Mouse (Mus musculus): ENCODE data around the gene Midn. TPM values are rescaled to one million over a fixed set of nuclear protein-coding genes. Genes with fewer than 3 reads are reported as not detected.

Midn gene
- polyA plus RNA-seq, 1 experiment, result 254 TPM

DNA sequence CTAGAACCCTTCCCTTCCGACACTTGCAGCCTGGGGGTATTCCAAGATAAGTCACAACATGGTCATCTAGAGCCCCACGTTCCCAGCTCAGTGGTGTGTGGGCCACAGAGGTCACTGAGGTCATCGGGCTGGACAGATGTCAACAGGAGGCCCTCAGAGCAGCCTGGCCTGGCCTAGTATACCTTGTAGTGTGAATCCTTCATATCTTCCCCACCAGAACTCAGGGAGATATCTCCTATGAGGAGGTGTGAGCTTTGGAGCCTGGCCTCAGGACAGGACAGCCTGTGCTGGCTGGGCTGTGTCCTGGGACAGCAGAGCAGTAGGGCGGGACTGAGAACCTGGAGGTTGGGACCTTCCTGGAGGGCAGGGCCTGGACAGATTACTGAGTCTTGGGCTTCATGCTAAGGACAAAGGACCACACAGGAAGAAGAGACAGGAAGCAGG, 1.5 kb upstream of the Midn start:
- TF ChIP-seq GATA1 (IDR thresholded peaks at IDR 0.05; ENCODE audit: low read length), result no peak

DNA sequence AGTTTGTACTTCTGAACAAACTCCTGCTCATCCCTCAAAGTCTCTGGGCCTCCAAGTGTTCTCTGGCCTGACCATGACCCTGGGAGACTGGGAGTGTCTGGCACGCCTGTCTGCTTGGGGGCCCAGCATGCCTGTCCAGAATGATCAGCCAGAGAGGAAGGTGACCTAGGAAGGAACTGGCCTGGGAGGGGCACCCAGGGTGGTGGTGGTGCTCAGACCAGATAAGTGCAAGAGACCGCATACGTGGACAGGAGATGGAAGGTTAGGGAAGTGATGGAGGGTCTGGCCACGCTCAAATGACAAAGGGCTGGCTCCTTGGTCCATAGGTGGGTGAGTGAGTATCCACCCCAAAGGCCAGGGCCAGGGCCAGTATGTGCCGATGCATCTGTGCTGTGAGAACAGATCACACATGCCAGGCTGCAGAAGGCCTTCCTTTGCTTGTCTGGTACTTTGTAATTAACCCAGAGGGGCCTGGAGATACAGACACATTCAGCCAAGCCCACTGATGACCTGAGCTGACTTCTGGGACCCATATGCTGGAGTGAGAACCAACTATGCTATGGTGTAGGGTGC, 840 bp upstream of the Midn start:
- TF ChIP-seq GATA1 (IDR thresholded peaks at IDR 0.05; ENCODE audit: low read length), result no peak

DNA sequence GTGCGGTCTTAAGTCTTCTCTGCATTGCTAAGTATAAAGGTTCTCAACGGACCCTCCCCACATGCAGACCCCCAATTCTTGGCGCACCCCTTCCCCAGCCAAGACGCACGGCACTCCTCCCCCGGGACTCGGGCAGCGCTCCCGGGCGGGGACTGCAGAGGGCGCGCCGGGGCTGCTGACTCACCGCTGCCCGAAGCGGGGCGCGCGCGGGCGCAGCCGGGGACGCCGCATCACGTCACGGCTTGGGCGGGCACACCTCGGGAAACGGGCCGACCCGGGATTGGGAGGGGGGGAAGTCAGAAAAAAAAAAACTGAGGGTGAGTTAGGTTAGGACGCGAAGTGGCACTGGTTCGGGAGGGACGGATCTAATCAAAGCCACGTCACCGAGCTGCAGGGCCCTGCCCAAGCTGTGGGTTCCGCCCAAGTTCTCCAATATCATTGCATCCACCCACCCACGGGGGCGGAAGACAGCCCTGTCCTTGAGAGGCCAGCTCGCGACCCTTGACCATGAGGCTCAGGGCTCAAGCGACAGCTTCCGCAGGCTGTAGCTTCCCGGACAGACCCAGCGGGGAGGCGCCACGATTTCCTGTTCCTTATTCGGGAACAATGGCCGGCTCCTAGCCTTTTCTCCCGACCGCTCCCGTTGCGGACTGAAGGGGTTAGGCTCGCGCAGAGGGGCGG, 678 bp downstream of the Midn start:
- no peak for TF ChIP-seq GATA1 (IDR thresholded peaks at IDR 0.05; ENCODE audit: low read length)

DNA sequence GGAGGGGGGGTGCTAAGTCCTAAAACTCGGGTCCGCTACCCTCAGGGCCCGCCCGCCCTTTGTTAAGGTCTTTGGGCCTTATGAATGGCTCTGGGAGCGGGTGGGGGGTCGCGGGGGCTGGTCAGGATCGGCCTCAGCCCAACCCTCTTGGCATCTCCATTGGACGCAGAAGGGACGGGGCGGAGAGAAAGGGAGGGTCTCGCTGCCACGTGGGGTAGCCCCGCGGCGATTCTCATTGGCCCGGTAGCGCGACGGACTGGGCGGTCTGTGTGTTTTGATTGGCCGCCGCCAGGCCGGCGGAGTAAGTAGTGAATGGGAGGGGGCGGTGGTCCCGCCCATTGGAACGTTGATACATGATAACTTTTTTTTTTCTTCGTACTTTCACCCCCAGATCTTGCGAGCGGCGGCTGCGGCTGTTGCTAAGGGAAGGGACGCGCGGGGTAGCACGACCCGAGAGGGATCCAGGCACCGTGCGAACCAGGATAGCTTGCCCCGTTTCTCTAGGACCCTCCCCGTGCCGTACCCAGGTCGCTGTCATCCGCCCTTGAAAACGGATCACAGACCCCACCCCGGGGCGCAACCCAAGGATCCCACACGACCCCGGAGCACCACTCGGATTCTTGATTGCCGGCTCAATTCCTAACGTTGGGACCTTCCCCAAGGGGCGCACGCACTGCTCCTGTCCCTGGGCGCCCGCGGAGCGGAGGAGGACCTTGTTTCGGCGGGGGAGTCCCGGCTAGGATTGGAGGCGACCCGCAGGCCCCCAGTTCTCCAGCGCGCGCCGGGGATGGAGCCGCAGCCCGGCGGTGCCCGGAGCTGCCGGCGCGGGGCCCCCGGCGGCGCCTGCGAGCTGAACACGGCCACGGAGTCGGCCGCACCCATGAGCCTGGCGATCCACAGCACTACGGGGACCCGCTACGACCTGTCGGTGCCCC, 1.5 kb downstream of the Midn start:
- no peak for TF ChIP-seq GATA1 (IDR thresholded peaks at IDR 0.05; ENCODE audit: low read length)

DNA sequence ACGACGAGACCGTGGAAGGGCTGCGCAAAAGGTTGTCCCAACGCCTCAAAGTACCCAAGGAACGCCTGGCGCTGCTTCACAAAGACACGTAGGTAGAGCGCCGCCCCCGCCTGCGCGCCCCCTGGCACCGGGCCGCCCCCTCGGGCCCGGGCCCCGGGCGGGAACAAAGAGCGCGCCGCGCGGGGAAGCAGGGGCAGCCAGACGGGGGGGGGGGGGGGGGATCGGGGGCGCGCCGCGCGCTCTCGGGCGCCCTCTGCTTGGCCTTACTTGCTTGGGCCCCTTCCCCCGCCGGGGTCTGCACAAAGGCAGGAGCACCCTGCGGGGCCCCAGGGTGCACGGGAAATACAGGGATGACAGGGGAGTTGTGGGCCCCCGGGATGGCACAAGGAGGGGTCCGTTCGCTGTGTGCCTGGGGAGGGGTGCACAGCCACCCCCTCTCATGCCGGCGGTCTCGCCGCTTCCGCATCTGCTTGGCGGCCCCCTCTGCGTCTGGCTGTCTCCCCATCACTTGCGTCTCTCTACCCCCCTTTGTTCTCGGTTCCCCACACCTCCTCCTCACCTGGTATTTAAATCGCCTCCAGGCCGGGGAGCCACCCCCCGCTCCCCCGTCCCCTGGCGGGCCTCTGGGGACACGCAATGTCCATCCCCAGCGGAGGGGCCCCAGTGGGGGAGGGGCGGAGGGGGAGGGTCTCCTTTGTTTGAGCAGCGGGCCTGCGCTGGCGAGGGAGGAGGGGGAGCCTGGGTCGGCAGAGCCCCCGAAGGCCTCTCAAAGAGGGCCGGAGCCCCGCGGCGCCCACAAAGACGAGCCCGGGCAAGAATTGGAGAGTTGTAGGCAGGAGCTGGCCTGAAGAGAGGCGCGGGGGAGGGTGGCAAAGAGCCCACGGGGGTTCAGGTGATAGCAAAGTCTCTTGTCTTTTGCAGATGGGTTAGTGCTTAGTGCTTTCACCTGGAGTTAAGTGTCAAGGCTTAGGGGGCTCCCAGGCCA, 2.4 kb downstream of the Midn start:
- TF ChIP-seq GATA1 (IDR thresholded peaks at IDR 0.05; ENCODE audit: low read length), result no peak

DNA sequence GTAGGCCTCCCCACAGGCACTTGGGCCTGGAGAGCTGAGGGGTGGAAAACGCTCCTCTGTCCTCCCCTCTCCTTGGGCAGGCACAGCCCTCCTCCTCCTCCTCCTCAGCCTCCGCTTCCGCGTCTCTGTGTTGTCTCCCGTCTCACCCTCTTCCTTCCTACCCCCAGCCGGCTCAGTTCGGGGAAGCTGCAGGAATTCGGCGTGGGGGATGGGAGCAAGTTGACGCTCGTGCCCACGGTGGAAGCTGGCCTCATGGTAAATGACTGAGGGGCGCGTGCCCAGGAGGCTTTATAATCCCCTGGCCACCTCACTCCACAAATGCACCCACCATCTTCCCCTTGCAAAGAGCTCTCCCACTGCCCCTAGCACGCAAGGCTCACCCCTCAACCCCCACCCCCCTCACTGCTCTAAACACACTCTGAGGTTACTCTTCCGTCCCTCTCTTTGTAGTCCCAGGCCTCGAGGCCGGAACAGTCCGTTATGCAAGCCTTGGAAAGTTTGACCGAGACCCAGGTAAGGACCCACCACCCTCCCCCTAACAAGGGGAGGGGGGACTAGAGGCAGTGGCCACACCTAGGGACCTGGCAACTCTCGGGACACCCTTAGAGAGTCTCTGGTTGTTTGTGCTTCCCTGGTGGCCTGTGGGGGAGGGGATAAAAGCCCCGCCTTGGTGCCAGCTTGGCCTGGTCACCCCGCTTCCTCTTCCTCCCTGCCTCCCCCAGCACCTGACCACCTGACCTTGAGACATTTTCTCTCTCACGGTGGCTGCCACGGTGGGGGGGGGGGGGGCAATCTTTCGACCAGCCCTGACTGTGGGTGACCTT, 3.4 kb downstream of the Midn start:
- TF ChIP-seq GATA1 (IDR thresholded peaks at IDR 0.05; ENCODE audit: low read length), result no peak

DNA sequence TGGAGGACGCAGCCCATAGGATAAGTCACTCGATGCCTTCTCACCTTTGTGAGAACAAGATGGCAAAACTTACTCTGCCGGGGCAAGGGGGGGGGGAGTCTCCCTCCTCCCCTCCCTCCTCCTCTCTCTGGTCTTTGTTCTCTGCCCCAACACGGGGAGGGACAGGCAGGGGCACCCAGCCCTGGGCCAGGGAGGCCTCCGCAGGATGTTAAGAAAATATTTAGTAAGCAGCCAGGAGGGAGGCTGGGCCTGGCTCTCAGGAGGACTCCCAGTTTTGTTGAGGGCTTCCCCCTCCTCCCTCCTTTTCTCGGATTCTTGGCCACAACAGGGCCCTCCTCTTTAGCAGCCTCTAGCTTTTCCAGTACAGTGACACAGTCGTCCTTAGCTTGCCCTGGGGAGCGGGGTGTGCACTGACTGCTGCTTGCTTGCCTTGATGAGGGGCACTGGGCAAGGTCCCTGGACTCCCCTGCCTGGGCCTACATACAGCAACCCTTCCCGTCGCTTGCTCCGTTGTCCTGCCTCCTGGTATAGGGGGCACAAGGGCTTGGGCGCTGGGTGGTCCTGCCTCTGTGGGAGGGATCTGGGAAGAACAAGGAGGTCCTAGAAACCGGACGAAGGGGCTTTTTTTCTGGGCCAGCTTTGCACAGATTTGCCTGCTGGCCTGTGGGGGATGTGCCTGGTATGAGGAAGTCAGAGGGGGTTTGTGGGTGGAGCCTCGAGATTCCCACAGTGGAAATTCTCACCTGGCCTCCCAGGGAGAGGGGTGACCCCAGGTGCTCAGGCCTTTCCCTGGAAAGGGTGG, 4.2 kb downstream of the Midn start:
- TF ChIP-seq GATA1 (IDR thresholded peaks at IDR 0.05; ENCODE audit: low read length), result no peak

DNA sequence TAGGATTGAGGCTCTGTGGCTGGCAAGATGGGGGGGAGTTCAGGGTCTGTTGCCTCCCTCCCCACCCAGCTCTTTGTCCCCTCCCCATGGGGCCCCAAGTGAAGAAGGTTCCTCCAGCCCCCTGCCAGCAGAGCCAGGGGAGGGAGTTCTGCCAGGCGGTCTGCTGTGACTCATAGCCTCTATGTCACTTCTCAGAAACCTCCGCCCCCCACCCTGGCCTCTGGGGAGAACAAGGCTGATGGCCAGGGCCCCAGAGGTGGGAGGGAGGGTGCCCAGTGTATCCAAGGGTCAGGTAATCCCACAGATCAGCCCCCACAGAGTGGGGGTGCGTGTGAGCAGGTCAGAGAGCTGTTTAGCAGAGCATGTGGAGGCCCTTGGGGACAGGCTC, 4.8 kb downstream of the Midn start:
- no peak for TF ChIP-seq GATA1 (IDR thresholded peaks at IDR 0.05; ENCODE audit: low read length)

DNA sequence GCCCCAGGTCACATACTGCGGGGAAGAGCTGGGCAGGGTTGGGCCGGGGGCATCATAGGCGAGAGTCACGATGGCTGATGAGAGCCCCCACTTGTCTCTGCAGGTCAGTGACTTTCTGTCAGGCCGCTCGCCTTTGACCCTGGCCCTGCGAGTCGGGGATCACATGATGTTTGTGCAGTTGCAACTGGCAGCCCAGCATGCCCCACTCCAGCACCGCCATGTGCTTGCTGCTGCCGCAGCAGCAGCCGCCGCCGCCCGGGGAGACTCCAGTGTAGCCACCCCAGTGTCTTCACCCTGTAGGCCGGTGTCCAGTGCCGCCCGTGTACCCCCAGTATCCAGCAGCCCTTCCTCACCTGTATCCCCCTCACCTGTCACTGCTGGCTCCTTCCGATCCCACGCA, 5.6 kb downstream of the Midn start:
- no peak for TF ChIP-seq GATA1 (IDR thresholded peaks at IDR 0.05; ENCODE audit: low read length)

DNA sequence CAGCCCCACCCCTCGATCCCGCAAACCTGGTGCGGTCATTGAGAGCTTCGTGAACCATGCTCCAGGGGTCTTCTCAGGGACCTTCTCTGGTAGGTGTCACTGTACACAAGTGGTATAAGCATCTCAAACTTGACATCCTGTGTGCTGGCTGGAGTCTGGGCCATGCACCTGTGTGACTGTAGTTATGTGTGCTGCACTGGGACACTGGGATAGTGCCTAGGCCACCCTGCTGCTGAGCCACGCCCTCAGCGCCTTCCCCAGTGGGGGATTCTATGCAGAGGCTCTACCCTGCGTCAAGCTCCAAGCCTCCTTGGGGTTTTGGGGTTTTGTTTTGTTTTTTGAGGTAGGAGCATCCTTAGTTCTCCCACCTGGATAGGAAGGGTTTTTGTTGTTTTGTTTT, 6.3 kb downstream of the Midn start:
- TF ChIP-seq GATA1 (IDR thresholded peaks at IDR 0.05; ENCODE audit: low read length), result no peak

DNA sequence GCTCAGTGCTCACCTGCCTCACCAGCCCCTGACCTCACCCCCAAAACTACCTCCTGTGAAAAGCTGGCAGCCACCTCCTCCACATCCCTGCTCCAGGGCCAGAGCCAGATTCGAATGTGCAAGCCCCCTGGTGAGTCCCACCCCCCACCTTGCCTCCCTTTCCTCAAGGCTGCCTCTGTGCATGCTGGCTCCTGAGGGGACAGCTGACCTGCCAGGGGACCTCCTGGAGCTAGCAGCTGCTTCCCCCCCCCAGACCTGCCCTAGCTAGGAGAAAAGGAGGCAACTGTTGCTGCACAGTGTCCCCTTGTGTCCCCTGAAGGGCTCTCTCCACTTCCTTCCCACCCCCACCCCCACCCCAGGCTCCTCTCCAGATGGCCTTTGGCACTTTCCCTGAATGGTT, 7.2 kb downstream of the Midn start:
- TF ChIP-seq GATA1 (IDR thresholded peaks at IDR 0.05; ENCODE audit: low read length), result no peak

DNA sequence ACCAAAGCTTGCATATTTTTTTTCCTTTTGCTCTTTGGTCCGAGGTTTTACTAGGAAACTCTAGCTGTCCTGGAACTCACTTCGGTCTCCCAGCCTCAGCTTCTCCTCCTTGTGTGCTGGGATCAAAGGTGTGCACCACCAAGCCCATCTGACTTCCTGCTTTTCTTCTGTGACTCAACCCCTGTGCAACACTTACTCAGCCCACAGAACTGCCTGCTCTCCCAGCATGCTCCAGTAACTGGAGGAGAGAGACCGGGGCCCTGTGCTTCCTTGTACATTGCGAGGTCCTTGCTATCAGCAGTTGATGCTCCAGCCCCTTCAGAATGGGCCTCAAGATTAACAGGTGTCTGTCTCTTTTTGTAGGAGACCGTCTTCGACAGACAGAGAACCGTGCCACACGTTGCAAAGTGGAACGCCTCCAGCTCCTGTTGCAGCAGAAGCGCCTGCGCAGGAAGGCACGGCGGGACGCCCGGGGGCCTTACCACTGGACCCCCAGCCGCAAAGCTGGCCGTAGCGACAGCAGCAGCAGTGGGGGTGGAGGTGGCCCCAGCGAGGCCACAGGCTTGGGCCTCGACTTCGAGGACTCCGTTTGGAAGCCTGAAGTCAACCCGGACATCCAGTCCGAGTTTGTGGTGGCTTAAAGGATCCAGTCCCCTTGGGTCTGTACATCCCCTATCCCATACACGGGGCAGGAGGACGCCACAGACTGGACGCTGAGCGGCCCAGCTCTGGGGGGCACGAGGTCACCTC, 8.1 kb downstream of the Midn start:
- no peak for TF ChIP-seq GATA1 (IDR thresholded peaks at IDR 0.05; ENCODE audit: low read length)

DNA sequence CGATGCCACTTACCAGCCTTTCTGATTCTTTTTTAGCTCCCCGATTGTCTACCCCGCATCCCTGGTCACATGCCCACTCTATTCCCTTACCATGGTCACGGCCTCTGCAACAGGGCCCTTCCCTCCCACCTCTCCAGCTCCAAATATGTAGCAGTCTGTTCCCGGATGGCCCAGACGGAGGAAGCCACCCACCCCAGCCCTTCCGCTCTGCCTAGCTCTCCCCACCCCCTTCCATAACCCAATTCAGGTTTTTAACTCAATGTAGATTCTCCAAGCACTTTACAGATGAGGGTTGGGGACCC, 8.6 kb downstream of the Midn start:
- TF ChIP-seq GATA1 (IDR thresholded peaks at IDR 0.05; ENCODE audit: low read length), result no peak

Measured in G1E-ER4 (cell line).